Mouse (Mus musculus) liver, embryonic 11.5 days (tissue): Measurements from ENCODE around the gene Bicral. TPM values are rescaled to one million over a fixed set of nuclear protein-coding genes. Genes with fewer than 3 reads are reported as not detected.
A peak's percentile ranks its signal among the peaks of the same experiment; 100 is the strongest.
"Not testable (repeated sequence)": the region's sequence is repeated elsewhere in the genome, so short reads cannot be mapped to it uniquely, and the experiment has no call there.

Experiments used
- ATAC-seq: fragments of 200-750 bp; cut with Nextera tagmentation; replicated peaks from 2 replicates; pipeline ENCODE4 v1.8.0; 2017; ENCODE audit warnings: moderate number of reproducible peaks, mild to moderate bottlenecking, moderate TSS enrichment, moderate library complexity; ENCODE audit not compliant: low FRiP score
- DNase-seq: peaks from one replicate; pipeline ENCODE4 v3.0.0-alpha.2; 2017; ENCODE audit warnings: low spot score
- H3K27ac ChIP-seq: fragments of 300-500 bp; sonication (generic); 2 replicates; pipeline ENCODE4 v1.5.1; 2014; ENCODE audit warnings: mild to moderate bottlenecking, low read depth, low read length, control low read depth
- H3K27me3 ChIP-seq: fragments of 300-500 bp; sonication (generic); replicated peaks from 2 replicates; pipeline ENCODE4 v1.6.1; 2014; ENCODE audit warnings: low read length, mixed read lengths; ENCODE audit not compliant: control insufficient read depth, insufficient read depth
- H3K36me3 ChIP-seq: fragments of 300-500 bp; sonication (generic); 2 replicates; pipeline ENCODE4 v1.6.1; 2014; ENCODE audit warnings: mild to moderate bottlenecking, low read length, moderate library complexity, mixed read lengths; ENCODE audit not compliant: control insufficient read depth, insufficient read depth
- H3K4me1 ChIP-seq: fragments of 300-500 bp; sonication (generic); replicated peaks from 2 replicates; pipeline ENCODE4 v1.6.1; 2014; ENCODE audit warnings: low read length, mixed read lengths; ENCODE audit not compliant: control insufficient read depth, insufficient read depth
- H3K4me2 ChIP-seq: fragments of 300-500 bp; sonication (generic); 2 replicates; pipeline ENCODE4 v1.6.1; 2014; ENCODE audit warnings: mild to moderate bottlenecking, control low read depth, moderate library complexity
- H3K4me3 ChIP-seq: fragments of 300-500 bp; sonication (generic); 2 replicates; pipeline ENCODE4 v1.5.1; 2014; ENCODE audit warnings: low read depth, low read length, control low read depth
- H3K9ac ChIP-seq: fragments of 300-500 bp; sonication (generic); 2 replicates; pipeline ENCODE4 v1.6.1; 2014; ENCODE audit warnings: low read depth, low read length, control low read depth
- H3K9me3 ChIP-seq: fragments of 300-500 bp; sonication (generic); 2 replicates; pipeline ENCODE4 v1.6.1; 2016; ENCODE audit warnings: low read length, inconsistent platforms, mixed read lengths; ENCODE audit not compliant: control insufficient read depth
- WGBS: fragments of 180-500 bp; shearing (Covaris S2); extraction: QIAGEN DNeasy Blood & Tissue Kit; methylation state at CpG from one replicate; pipeline ENCODE4 v1.1.7; 2014; 5-methylcytosine and 5-hydroxymethylcytosine counted together
- polyA plus RNA-seq: library from polyadenylated mRNA; unstranded; fragments of >200 nt; fragmentation: Nextera tagmentation; extraction: Ambion mirVana; gene quantifications from 2 replicates; pipeline ENCODE4 v1.2.1, GENCODE M21; 2014

Bicral gene
- polyA plus RNA-seq, 1 experiment from 2014 or later = 6.3 TPM

DNA sequence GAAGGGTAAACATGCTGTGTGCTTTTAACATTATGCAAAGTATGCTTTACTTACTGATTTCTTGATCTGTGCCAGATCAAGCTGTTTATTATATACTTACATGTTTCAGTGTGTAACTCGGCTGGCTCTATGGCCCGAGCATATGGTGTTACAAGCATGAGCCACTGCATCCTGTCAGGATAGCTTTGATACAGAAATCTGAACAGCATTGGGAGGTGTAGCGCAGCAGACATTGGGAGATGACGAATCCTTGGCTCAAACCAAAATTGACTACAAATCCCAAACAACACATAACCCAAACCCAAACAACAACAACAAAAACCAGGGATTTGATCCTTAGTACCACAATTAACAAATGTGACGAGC lies 86.3 kb downstream of the Bicral start:
- Histone ChIP-seq H3K4me1 (peaks cover 10% of the 10 kb centered on the region), H3K4me2 (peak overlapping the region; percentile 75), H3K36me3 (peaks cover 16% of the 10 kb centered on the region), H3K4me3 (peak overlapping the region; percentile 96), H3K9me3 (no peaks in the 10 kb centered on the region), H3K27ac (peak overlapping the region; percentile 90), H3K9ac (peak overlapping the region; percentile 96), H3K27me3 (no peaks in the 10 kb centered on the region)
- ATAC-seq (no peak), DNase-seq (no peak)
- WGBS = 5% methylated on average over 5 of the region's 5 CpGs

DNA sequence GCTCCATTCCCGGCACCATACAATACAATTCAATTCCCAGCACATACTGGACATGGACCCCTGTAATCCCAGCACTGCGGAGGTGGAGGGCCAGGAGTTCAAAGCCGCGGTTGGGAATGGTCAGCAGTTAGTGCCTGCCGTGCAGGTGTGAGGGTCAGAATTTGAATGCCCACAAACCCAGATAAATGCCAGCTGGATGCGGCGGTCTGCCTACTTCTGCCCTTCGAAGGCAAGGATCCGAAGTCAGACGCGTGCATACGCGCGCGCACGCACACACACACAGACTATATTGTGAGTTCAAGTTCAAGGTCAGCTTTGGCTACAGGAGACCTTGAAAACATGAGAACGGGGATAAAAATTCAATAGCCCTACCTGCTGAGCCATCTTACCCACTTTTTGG lies 86.7 kb downstream of the Bicral start:
- peak overlapping the region; percentile 96 for H3K9ac ChIP-seq
- DNase-seq (no peak), ATAC-seq (no peak)
- 55% methylated on average over 17 of the region's 17 CpGs for WGBS
- H3K9me3 ChIP-seq = no peaks in the 10 kb centered on the region
- peak overlapping the region; percentile 96 for H3K4me3 ChIP-seq
- H3K27ac ChIP-seq = peak overlapping the region; percentile 90; the same call in 1 of the 2 replicates
- no peaks in the 10 kb centered on the region for H3K27me3 ChIP-seq
- H3K4me1 ChIP-seq = peaks cover 10% of the 10 kb centered on the region
- peak overlapping the region; percentile 75 for H3K4me2 ChIP-seq
- peaks cover 16% of the 10 kb centered on the region for H3K36me3 ChIP-seq

DNA sequence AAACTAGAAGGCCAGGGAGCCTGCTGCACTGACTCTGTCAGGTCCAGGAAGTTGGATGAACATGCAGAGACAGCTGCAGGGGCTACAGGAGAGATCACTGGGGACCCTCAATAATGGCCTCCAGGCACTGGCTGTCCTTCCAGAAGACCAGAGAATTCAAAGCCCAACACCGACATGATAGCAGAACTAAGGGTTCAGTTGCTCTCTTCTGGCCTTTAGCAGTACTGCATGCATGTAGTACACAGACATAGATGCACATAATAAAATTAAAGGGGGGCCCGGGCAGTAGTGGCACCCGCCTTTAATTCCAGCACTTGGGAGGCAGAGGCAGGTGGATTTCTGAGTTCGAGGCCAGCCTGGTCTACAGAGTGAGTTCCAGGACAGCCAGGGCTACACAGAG lies 87.3 kb downstream of the Bicral start:
- Histone ChIP-seq H3K4me3 (no peak overlapping the region), H3K27ac (no peak overlapping the region), H3K4me2 (no peak overlapping the region), H3K36me3 (peaks cover 11% of the 10 kb centered on the region), H3K4me1 (peaks cover 10% of the 10 kb centered on the region), H3K9me3 (no peaks in the 10 kb centered on the region), H3K27me3 (no peaks in the 10 kb centered on the region), H3K9ac (no peak overlapping the region)
- ATAC-seq (no peak), DNase-seq (no peak)
- 86% methylated on average over 4 of the region's 4 CpGs for WGBS

DNA sequence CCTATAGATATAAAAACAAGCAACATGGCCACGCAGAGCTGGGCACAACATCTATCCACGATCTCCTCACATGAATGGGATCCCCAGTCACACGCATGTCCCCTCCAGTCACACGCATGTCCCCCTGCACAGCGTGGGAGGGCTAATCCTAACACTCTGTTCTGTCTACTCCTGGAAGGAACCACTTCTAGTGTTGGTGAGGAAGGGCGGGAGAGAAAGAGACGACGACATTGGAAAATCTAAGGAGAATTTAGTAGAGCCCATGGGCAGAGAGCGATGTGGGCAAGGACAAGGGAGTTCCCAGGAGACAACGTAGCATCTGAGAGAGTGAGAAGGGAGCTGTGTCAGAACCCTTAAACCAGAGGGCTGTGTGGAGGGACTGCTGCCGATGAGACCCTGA lies 87.7 kb downstream of the Bicral start:
- Histone ChIP-seq H3K27me3 (no peaks in the 10 kb centered on the region), H3K4me2 (no peak overlapping the region), H3K4me3 (no peak overlapping the region), H3K36me3 (peaks cover 7% of the 10 kb centered on the region), H3K4me1 (peaks cover 10% of the 10 kb centered on the region), H3K9me3 (no peaks in the 10 kb centered on the region), H3K27ac (no peak overlapping the region), H3K9ac (no peak overlapping the region)
- ATAC-seq (no peak), DNase-seq (no peak)
- WGBS = 89% methylated on average over 11 of the region's 11 CpGs

DNA sequence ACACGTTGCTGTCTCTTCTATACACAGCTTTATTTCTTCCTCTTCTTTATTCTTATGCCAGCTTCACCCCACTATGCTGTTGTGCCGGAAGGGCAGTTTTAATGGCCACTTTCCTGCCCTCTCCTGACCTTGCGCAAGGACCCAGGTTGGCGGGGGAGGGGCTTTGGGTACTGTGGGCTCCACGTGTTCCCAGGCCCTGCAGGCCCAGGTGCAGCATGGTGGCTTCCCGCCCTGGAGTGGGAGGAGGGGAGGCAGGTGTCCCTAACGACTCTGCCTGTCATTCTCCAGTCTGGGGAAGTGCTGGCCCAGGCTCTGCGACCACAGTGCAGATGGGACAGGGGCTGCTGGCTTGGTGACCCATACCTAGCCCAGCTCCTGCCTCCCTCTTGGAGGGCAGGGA lies 90.4 kb downstream of the Bicral start:
- peaks cover 6% of the 10 kb centered on the region for H3K4me1 ChIP-seq
- DNase-seq (no peak), ATAC-seq (no peak)
- no peaks in the 10 kb centered on the region for H3K9me3 ChIP-seq
- no peak overlapping the region for H3K27ac ChIP-seq
- 54% methylated on average over 8 of the region's 8 CpGs for WGBS
- no peak overlapping the region for H3K9ac ChIP-seq
- no peaks in the 10 kb centered on the region for H3K36me3 ChIP-seq
- H3K27me3 ChIP-seq = no peaks in the 10 kb centered on the region
- H3K4me3 ChIP-seq = no peak overlapping the region
- no peak overlapping the region for H3K4me2 ChIP-seq

DNA sequence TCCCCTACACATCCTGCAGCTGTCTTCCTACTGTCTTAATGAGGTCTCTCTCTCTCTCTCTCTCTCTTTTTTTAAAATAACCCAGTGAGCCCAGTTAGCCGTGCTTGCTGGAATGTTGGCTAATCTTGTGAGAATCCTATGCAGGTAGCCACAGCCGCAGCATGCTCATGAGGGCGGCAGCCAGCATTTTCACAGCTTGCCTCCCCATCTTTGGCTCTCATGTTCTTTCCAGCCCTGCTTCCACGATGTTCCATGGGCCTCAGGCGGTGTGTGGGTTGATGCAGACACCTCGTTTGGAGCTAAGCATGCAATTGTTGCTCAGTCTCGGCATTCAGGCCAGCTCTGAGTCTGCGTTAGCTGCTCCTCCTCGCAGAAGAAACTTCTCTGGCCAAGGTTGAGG lies 93.4 kb downstream of the Bicral start:
- not testable (repeated sequence) for H3K9me3 ChIP-seq, H3K4me2 ChIP-seq, H3K27ac ChIP-seq, ATAC-seq, H3K27me3 ChIP-seq, H3K9ac ChIP-seq, H3K4me3 ChIP-seq, H3K36me3 ChIP-seq, H3K4me1 ChIP-seq, DNase-seq
- WGBS = 68% methylated on average over 7 of the region's 9 CpGs

DNA sequence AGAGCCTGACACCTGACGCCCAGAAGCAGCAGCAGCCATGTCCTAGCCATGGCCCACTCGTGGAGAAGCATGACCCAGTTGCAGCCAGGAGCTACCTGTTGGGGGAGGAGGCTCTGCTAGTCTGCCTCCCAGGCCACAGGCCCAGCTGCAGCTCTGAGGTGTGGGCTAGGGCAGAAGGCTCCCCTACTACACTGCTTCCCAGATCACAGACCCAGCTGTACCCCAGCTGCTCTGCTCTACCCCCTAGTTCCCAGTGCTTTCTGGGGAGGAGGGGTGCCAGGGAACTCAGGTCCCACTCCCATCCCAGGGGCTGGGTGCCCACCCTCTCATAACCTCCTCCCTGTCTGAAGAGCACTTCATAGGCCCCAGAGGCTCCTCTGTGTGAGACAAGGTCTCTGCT lies 94.7 kb downstream of the Bicral start, which contains the start of gene Ptcra:
Gene Ptcra (minus strand): TSS at position 169 of the 400 bp plus-strand sequence.
- no peak within 1 kb of the TSS for H3K9ac ChIP-seq
- ATAC-seq (no peak), DNase-seq (no peak)
- H3K4me1 ChIP-seq = no peaks in the 10 kb centered on the region
- no peak within 1 kb of the TSS for H3K4me2 ChIP-seq
- no peaks in the 10 kb centered on the region for H3K36me3 ChIP-seq
- H3K4me3 ChIP-seq = no peak within 1 kb of the TSS
- H3K27me3 ChIP-seq = no peaks in the 10 kb centered on the region
- no peaks in the 10 kb centered on the region for H3K9me3 ChIP-seq
- 62% methylated on average over 2 of the region's 2 CpGs for WGBS
- H3K27ac ChIP-seq = no peak within 1 kb of the TSS; the same call in 1 of the 2 replicates

DNA sequence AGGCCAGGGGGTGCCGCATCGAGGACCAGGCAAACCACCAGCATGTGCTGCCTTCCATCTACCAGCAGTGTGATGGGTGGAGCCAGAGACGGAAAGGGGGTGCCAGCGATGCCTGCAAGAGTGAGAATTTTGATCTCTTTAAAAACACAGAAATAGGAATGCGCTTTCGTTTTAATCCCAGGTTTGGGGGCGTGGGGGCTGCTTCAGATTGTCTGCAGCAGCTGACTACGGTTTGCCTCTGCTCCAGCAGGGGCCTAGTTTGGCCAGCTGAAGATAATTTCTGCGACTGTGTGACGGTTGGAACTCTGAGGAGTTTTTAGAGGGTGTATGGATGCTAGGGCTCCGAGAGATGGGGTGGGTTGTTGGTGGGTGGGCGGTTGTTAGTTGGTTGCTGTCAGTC lies 99.5 kb downstream of the Bicral start:
- Histone ChIP-seq H3K9me3 (no peaks in the 10 kb centered on the region), H3K36me3 (no peaks in the 10 kb centered on the region), H3K4me2 (no peak overlapping the region), H3K4me3 (no peak overlapping the region), H3K9ac (no peak overlapping the region; the same call in 1 of the 2 replicates), H3K27ac (no peak overlapping the region), H3K4me1 (no peaks in the 10 kb centered on the region), H3K27me3 (no peaks in the 10 kb centered on the region)
- no peak for ATAC-seq
- DNase-seq = no peak
- 83% methylated on average over 12 of the region's 12 CpGs for WGBS

DNA sequence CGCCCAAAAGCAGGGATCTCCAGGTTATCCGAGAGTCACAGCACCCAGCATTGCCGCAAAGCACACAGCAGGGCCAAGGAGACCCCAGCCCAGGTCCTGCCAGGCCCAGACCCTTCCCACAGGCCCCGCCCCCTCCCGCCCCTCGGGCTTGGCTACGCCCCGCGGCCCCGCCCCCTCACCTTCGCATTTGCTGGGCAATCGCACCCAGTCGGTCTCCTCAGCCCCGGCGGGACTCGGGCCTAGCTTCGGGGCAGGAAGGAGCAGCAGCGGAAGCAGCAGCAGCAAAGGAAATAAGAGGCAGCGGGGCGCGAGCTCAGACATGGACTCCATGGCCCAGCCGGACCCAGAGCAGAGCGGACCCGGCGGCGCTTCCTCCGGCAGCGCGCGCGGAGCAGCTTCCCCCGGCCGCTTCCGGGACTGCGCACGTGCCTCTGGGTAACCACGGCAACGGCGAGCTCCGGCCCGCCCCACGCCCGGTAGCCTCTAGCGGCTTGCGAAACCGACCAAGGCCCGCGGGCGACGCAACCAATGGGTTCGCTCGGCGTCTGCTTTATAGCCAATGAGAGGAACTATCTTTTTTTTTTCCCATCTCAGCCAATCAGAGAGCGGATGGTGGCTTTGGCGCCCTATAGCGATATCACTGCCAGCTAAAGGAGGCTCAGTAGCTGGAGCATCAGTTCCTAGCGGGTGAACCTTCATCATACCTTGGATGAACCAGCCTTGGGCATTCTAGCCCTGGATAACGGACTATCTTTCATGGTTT lies 106.3 kb downstream of the Bicral start, which contains the start of gene Cnpy3:
Gene Cnpy3 (minus strand): TSS at position 421 of the 763 bp plus-strand sequence.
- H3K9ac ChIP-seq = peak within 1 kb of the TSS; percentile 85
- peaks cover 12% of the 10 kb centered on the region; the same call in 1 of the 2 replicates for H3K4me1 ChIP-seq
- H3K36me3 ChIP-seq = peaks cover 5% of the 10 kb centered on the region; the same call in 1 of the 2 replicates
- ATAC-seq (peak; percentile 99), DNase-seq (peak; percentile 99)
- H3K27me3 ChIP-seq = no peaks in the 10 kb centered on the region
- H3K4me2 ChIP-seq = peak within 1 kb of the TSS; percentile 90
- H3K4me3 ChIP-seq = peak within 1 kb of the TSS; percentile 81
- no peaks in the 10 kb centered on the region for H3K9me3 ChIP-seq
- peak within 1 kb of the TSS; percentile 85 for H3K27ac ChIP-seq
- under 1% methylated on average over 58 of the region's 58 CpGs for WGBS
